Mouse (Mus musculus): ENCODE data around the gene Irx4.

Gene Irx4

DNA sequence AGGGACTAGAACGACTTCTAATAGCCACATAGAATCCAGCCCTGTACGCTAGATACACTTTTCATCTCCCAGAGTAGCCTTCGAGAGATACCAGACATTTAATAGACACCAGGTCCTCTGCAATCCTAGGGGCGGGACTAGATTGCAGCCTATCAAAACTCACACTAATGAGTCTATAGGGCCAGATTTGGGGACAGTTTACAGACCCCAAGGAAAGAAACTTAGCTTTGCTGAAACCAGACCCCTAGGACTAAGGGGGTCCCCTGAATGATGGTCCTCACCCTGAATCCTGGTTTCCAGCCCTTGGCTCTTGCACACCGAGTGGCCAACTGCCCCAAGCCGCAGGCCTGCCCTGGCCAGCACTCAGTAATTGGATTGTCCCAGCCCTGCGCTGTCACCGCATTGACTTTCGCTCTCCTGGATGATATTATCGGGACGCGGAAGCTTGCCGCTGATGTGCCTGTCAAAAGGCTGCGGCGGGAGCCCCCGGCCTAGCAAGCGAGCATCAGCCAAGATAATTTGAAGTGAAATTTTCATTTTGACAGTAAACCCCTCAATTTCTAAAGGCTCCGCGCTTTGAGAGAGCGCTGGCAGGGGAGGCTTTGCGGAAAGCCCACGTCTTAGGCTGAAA lies 10.3 kb downstream of the Irx4 start:
- no peak for DNase-seq (ENCODE audit: low spot score)

DNA sequence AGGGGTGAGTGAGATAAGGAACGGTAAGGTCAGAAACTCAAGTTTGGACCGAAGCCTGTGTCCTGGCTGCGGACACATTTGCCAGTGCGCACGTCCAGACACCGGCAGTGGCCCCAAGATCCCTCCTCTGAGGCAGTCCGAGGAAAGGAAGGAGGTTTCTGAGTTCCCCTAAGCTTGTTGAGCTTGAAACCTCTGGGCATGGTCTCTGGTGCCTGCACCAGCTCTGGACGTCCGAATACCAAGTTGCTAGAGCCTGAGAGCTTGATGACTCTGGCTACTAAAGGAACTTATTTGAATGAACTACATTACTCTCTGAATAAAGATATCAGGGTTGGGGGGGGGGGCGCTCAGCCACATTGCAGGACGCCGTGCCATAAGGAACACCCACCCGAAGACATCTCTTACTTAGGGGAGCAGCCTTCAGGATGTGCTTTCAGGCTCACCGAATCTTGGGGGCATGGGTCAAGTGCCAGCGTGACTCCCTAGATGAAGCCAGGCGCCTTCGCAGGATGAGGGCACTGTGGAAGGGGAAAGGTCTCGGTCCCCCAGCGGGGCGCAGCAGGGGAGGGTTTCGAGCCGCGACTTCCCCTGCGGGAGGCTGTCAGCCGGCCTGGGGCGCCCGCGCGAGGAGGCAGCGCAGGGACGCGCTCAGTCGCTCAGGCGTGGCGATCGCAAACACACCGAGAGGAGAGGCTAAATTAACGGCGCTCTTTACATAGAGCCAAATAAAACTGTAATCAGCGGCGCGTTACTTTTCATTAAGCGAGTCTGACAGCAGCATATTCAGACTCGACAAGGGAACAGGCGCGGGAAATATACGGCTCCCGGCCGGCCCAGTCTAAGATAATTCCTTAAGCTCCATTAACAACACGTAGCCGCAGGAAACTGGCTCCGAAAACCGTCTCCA lies 11.3 kb downstream of the Irx4 start:
- no peak for DNase-seq (ENCODE audit: low spot score)

DNA sequence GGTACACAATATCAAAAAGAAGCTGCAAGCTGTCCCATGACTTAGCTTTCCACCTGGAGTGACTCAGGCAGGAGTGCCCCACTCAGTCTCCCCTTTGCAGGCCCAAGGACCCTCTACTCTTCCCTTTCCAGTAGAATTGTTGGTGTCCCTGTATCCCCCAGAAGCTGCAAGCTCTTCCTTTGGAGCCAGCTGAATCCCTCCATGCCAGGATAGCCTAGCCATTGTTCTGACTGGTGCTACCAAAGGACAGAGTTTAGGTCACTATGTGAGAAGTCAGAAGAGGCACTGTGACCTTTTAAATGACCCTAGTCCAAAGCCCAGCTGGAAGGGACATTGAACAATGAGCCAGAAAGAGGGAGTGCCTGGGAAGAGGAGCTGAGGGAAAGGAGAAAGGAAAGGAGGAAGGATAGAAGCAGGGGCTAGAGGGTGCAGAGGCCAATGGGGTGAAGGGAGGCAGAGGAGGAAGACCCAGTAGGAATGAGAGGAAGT lies 12.6 kb downstream of the Irx4 start:
- DNase-seq (ENCODE audit: low spot score): no peak

DNA sequence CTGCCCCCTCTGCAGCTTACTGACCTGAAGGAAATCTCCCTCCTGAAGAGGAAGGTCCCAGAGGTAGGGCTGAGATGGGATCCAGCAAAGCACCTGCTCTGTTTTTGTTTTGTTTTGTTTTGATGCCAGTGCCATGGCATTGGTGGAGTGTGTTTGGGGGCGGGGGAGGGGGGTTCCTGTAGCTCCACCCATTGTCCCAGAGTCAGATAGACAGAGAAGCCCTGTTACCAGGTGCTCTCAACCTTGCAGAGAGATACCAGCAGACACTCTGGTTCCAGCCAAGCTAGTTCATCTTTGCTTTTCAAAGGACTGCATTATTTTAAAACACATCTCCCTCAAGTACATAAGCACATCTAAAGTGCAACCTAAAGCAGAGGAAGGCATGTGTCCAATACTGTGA lies 13.3 kb downstream of the Irx4 start:
- no peak for DNase-seq (ENCODE audit: low spot score)

DNA sequence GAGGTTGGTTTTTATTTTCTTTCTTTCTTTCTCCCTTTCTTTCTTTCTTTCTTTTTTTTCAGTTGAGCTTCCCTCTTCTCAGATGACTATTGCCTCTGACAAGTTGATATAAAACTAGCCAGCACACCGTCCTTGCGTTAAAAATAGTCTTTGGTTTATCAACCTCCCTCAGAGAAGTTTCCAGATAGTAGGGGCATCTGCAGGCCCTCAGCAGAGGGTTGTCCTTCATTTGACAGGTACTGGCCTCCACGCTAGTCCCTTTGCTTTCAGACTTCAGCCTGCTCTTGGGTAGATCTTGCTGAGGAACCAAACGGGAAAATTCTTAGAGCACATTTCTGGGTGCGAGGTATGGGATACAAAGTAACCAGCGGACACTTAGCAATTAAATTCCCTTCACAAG lies 17.1 kb downstream of the Irx4 start:
- no peak for DNase-seq (ENCODE audit: low spot score)

DNA sequence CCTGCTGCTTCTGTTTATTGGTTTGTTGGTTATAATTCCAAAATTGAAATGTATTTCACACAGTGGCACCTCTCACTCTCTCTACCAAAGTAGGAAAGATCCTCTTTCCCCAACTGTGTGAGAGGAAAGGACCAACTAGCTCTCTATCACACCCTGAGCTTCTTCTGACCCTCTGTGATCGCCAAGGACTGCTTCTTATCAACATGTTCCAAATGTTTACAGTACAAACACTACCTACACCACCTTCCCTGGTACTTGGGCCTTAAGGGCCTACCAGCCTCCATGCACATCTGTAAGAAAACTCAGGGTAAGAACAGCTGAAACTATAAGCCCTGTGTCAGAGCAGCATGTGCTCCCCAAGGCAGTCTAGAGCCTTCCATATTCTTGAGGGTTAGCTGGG lies 17.5 kb downstream of the Irx4 start:
- no peak for DNase-seq (ENCODE audit: low spot score)

DNA sequence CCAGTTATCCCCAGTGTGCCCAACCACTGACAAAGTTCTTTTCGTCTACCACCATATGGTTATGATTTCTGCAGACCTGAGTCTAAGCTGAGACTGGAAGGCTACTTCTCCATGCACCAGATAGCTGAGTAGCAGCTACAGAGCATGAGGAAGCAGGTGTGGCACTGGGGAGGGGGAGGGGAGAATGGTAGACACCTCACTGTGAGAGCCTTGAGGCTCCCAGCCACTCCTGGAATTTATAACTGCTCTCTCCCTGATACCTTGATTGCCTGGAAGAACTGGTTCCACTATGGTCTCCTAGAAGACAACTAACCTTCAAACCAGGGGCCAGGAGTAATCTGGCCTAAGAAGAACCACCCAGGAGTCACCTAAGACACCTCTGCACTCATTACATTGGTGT lies 18.9 kb downstream of the Irx4 start:
- no peak for DNase-seq (ENCODE audit: low spot score)

DNA sequence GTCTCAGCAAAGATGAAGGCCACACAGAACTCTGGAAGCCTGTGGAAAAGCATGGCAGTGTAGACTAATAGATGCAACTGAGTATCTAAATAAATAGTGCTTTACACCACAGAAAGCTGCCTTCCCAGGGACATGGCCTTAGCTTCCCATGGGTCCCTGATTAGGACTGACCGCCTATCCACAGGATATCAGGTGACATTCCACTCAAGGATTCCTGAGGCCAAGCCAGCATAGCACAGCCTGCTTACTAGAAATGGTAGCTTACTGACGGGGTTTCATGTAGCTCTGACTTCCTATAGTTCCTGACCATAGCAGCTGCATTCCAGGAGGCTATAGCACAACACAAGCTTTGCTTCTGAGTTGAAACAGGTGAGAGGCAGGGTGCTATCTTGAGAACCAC lies 22.1 kb downstream of the Irx4 start:
- DNase-seq (ENCODE audit: low spot score): no peak

DNA sequence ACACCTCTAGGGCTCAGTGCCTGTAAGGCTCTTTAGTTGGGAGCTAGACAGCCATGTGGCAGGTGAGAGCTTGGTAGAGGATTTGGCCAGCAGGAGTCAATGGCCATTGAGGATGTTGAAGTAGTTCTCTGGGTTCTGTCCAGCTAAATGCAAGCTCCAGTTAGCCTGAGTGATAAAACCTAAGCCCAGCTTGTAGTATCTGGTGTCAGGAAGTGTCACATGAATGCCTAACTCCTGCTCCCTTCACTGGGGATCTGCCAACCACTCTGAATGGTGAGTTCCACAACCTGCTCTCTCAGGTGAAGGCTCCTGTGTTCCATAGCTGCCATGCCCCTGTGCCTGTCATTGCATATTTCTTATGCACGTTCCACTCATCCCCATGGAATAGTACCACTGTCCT lies 23.3 kb downstream of the Irx4 start:
- DNase-seq (ENCODE audit: low spot score): no peak

DNA sequence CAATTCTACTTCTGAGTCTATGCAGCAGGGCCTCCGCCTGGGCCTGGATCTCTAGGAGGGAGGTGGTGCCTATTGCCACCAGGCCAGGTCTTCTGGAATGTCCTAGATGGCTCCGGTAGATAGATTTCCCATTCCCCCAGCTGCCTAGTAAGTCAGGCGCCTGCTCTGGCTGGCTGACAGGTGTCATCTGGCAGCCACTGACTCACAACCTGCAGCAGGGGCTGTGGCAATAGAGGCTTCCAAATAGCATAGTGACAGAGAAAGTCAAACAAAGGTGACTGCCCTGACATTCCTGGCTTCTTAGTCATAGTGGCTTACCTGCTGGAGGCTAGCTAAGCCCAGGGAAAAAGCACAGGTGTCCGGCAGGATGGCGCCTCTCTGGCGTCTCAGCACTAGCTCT lies 29.9 kb downstream of the Irx4 start:
- DNase-seq (ENCODE audit: low spot score): no peak

DNA sequence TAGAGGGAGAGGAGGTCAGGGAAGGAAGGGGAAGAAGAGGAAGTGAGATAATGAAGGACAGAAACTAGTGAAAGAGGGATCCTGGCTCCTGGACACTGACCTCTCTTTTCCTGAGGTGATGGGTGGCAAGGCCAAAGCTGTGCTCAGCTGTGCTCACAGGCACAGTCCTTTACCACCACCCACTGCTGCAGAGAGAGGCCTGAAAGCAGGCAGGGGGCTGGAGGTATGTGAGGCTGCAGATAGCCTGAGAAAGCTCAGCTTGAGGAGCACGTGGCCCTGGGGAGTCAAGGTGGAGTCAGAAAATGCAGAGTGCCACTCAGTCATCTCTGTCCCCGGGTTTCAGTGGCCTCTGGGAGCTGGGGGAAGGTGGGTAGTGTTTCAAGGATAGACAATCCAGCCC lies 30.8 kb downstream of the Irx4 start:
- DNase-seq (ENCODE audit: low spot score): no peak

DNA sequence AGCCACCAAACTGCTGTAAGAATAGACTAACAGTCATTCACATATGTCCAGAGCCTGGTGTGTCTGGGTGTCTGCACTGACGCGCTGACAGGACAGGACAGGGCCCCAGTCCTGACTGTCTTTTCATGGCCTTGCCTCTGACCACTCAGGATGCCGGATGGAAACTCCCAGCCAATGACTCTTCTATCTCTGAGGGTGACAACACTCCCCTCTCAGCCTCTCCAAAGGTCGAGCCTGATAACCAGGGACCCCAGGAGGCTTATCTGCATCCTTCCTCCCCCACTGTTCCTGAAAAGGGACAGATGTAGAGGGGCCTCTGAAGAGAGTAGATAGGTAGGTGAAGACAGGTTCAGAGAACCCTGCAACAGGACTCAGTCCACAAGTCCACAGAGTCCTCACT lies 38.4 kb downstream of the Irx4 start:
- DNase-seq (ENCODE audit: low spot score): no peak

DNA sequence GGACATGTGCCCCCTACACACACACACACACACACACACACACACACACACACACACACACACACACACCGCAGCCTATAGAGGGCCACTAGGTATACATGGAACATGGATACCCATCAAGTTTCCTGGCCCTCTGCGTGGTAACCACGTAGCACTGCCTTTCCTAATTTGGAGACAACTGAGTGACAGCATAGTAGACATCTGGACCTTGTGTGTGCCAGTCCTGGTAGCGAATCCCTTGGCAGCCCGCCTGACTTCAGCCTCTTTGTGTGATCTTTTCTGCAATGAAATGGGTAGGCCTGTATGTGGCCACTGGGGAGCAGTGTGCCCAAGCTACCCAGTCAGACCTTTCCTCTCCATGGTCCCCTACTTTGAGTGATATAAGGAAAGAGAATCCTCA lies 39.0 kb downstream of the Irx4 start:
- DNase-seq (ENCODE audit: low spot score): no peak

DNA sequence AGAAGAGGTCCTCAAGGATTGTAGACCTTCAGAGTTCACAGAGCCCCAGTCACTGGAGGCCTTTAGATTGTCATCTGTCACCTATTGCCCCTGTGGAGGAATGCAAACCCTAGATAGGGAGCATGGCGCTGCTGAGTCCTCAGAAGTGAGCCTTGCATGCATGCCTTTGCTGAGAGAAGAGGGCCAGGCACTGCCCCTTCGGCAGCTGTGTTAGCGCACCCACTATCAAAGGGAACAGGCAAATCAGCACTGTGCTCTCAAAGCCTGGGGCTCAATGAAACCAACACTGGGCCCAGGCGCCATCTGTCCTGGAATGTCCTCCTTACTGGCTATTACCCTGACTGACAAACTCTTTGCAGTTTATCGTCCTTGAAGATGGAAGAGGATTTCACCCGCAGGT lies 44.5 kb downstream of the Irx4 start:
- no peak for DNase-seq (ENCODE audit: low spot score)

DNA sequence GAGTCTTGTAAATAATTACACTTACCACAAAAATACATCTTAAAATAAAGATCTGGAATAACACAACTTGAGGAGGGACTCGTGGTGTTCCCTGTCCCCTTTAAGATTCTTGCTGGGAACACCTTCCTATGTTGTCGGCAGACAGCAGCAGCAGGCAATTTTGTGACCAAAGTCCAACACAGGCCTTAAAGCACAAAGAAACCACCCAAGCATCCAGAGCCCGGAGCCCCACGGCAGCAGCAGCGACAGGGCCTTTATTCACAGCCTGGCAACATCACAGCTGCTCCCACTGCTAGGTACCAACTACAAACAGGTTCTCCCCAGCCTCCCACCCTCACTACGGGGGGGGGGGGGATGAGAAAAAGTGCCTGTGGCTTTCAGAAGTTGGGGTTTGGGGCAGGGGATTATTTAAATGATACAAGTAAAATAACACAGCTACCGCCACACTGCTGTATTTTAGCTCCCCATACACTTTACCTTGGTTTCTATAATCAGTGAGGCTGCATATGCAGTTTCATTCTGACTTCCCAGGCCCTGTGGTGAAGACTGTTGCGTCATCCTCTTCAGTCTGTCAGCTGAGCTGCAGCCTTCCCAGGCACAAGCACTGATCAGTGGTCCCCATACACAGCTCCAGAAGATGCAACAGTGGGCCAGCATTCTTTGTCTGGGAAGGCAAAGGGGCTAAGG lies 45.3 kb downstream of the Irx4 start:
- DNase-seq (ENCODE audit: low spot score): no peak

DNA sequence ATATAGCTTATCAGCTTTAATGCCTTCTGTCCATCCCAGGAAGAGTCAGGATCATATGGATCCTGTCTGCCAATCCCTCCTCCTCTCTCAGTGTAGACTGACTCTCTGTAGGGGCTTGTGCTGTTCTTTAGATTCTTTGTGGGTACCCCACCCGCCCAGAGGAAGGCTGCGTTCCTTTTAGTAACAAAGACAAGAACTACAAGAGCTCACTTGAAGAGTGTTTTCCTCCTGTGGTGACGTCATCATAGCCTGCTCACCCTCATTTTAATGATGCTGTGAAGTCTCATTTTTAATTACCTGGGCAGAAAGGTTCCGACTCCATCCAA lies 45.8 kb downstream of the Irx4 start:
- DNase-seq (ENCODE audit: low spot score): no peak

DNA sequence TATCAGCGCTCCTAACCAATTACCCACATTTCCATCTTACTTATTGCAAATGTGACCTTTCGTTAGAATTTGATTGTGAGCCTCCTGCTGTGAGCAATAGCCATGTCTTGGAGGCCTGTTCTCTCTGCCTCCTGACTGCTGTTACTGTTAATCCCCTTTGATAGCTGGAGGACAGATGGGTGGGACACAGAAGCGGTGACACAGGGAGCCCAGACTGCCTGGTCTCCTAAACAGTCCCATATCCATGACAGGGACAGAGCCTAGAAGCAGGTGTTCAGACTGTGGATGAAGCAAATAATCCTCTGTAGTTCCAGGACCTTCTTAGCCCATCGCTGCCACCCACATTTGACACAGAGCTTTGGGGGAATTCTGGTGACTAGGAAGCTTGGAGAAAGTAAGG lies 46.2 kb downstream of the Irx4 start:
- no peak for DNase-seq (ENCODE audit: low spot score)

DNA sequence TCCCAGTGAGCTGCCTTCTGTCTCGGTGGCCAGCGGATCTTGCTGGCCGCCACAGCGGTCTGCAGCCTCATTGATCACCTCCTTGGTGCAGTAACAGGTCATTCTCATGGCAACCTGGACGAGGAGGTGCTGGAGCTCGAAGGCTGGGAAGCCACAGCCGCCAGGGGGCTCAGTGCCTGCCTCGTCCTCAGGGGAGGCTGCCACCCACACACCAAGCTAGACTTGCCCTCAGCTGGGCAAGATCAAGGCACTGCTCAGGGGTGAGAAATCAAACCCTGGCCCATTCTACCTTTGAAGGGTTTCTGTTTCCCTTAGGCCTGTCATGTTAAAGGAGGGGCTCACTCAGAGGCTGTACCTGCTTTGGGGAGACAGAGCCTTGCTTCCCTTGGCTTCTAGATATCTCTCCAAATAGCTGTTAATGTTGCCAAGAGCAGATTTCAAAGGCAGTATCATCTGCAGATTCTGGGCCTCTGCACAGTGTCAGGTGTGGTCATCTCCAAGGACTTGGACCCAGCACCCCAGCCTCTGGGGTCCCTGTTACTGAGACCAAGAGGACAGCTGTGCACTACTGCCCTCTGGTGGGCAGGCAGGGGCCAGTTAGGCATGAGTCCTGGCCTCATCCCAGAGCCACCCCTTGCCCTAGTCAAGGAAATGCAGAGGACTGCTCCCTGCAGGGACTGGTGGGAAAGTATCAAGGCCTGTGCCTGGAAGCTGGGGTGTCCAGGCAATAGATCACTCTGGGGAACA lies 50.1 kb downstream of the Irx4 start:
- no peak for DNase-seq (ENCODE audit: low spot score)
